Mouse (Mus musculus): ENCODE measurements around the gene C2. TPM values are rescaled to one million over a fixed set of nuclear protein-coding genes. Genes with fewer than 3 reads are reported as not detected.

C2 gene
- polyA plus RNA-seq, 1 experiment from 2014 or later = 6.2 TPM

- Histone ChIP-seq H3K9me3 (no peaks in the 10 kb centered on the region), H3K27me3 (replicated peaks) (no peaks in the 10 kb centered on the region), H3K4me3 (replicated peaks) (peak within 1 kb of the TSS; percentile 82), H3K9ac (peak within 1 kb of the TSS; percentile 58), H3K4me1 (peaks cover 10% of the 10 kb centered on the region), H3K4me2 (peak within 1 kb of the TSS; percentile 94), H3K27ac (0 out of 2 replicates have a peak within 1 kb of the TSS, but pooled peaks have one; percentile 48), H3K36me3 (no peaks in the 10 kb centered on the region)
- WGBS = 0% methylated on average over 38 of the region's 38 CpGs
- ATAC-seq (ENCODE audit: insufficient read depth, low FRiP score, low read depth) = peak; percentile 96
Measured at GRCm38 (mm10) chr17:34931061-34931734, 33.1 kb upstream of the C2 start, which contains the start of gene Neu1. TSS of gene Neu1 (plus strand) at chr17:34931253.

GRCm38 (mm10) chr17:34928841-34929240 is 30.8 kb upstream of the C2 start:
- H3K27ac ChIP-seq = no peak overlapping the region
- no peaks in the 10 kb centered on the region for H3K27me3 ChIP-seq (replicated peaks)
- WGBS = 52% methylated on average over 4 of the region's 4 CpGs
- ATAC-seq (ENCODE audit: insufficient read depth, low FRiP score, low read depth) = no peak
- no peak overlapping the region for H3K4me3 ChIP-seq (replicated peaks)
- H3K4me2 ChIP-seq = no peak overlapping the region
- H3K4me1 ChIP-seq = peaks cover 10% of the 10 kb centered on the region
- H3K9me3 ChIP-seq = no peaks in the 10 kb centered on the region
- H3K9ac ChIP-seq = no peak overlapping the region
- H3K36me3 ChIP-seq = no peaks in the 10 kb centered on the region

GRCm38 (mm10) chr17:34927306-34928019 is 29.4 kb upstream of the C2 start:
- Histone ChIP-seq H3K36me3 (no peaks in the 10 kb centered on the region), H3K4me2 (no peak overlapping the region), H3K9me3 (no peaks in the 10 kb centered on the region), H3K4me3 (replicated peaks) (no peak overlapping the region), H3K9ac (no peak overlapping the region), H3K27me3 (replicated peaks) (no peaks in the 10 kb centered on the region), H3K27ac (no peak overlapping the region), H3K4me1 (peaks cover 10% of the 10 kb centered on the region)
- 83% methylated on average over 18 of the region's 18 CpGs for WGBS
- ATAC-seq (ENCODE audit: insufficient read depth, low FRiP score, low read depth) = no peak

GRCm38 (mm10) chr17:34924258-34924657 is 26.2 kb upstream of the C2 start:
- H3K4me1 ChIP-seq = no peaks in the 10 kb centered on the region
- no peaks in the 10 kb centered on the region for H3K9me3 ChIP-seq
- no peak overlapping the region for H3K4me3 ChIP-seq (replicated peaks)
- ATAC-seq (ENCODE audit: insufficient read depth, low FRiP score, low read depth) = no peak
- no peak overlapping the region for H3K9ac ChIP-seq
- no peaks in the 10 kb centered on the region for H3K27me3 ChIP-seq (replicated peaks)
- H3K4me2 ChIP-seq = no peak overlapping the region
- H3K27ac ChIP-seq = no peak overlapping the region
- WGBS = 66% methylated on average over 5 of the region's 5 CpGs
- H3K36me3 ChIP-seq = no peaks in the 10 kb centered on the region

- no peak for ATAC-seq (ENCODE audit: insufficient read depth, low FRiP score, low read depth)
- H3K4me1 ChIP-seq = no peaks in the 10 kb centered on the region
- H3K4me3 ChIP-seq (replicated peaks) = no peak overlapping the region
- no peak overlapping the region for H3K27ac ChIP-seq
- H3K4me2 ChIP-seq = no peak overlapping the region
- no peaks in the 10 kb centered on the region for H3K36me3 ChIP-seq
- H3K27me3 ChIP-seq (replicated peaks) = no peaks in the 10 kb centered on the region
- H3K9me3 ChIP-seq = no peaks in the 10 kb centered on the region
- H3K9ac ChIP-seq = no peak overlapping the region
- 48% methylated on average over 6 of the region's 6 CpGs for WGBS
Measured at GRCm38 (mm10) chr17:34922939-34923338, 24.9 kb upstream of the C2 start.

- Histone ChIP-seq H3K4me3 (replicated peaks) (no peak overlapping the region), H3K4me2 (no peak overlapping the region), H3K27ac (no peak overlapping the region), H3K9me3 (no peaks in the 10 kb centered on the region), H3K9ac (no peak overlapping the region), H3K4me1 (no peaks in the 10 kb centered on the region; the same call in 1 of the 2 replicates), H3K27me3 (replicated peaks) (no peaks in the 10 kb centered on the region), H3K36me3 (peaks cover 15% of the 10 kb centered on the region)
- WGBS = 74% methylated on average over 9 of the region's 9 CpGs
- no peak for ATAC-seq (ENCODE audit: insufficient read depth, low FRiP score, low read depth)
Measured at GRCm38 (mm10) chr17:34917188-34917587, 19.1 kb upstream of the C2 start.

- Histone ChIP-seq H3K27me3 (replicated peaks) (no peaks in the 10 kb centered on the region), H3K4me2 (no peak overlapping the region), H3K4me3 (replicated peaks) (no peak overlapping the region), H3K27ac (no peak overlapping the region), H3K9ac (no peak overlapping the region), H3K36me3 (peaks cover 23% of the 10 kb centered on the region), H3K9me3 (no peaks in the 10 kb centered on the region), H3K4me1 (no peaks in the 10 kb centered on the region; the same call in 1 of the 2 replicates)
- no peak for ATAC-seq (ENCODE audit: insufficient read depth, low FRiP score, low read depth)
- 83% methylated on average over 5 of the region's 5 CpGs for WGBS
Measured at GRCm38 (mm10) chr17:34916316-34916715, 18.3 kb upstream of the C2 start.

- Histone ChIP-seq H3K27ac (peak overlapping the region; percentile 54; the same call in 1 of the 2 replicates), H3K4me2 (peak overlapping the region; percentile 38), H3K4me3 (replicated peaks) (no peak overlapping the region), H3K27me3 (replicated peaks) (no peaks in the 10 kb centered on the region), H3K4me1 (no peaks in the 10 kb centered on the region; the same call in 1 of the 2 replicates), H3K9me3 (no peaks in the 10 kb centered on the region), H3K9ac (no peak overlapping the region), H3K36me3 (peaks cover 32% of the 10 kb centered on the region)
- ATAC-seq (ENCODE audit: insufficient read depth, low FRiP score, low read depth) = peak; percentile 44; the same call in 1 of the 2 replicates
- 17% methylated on average over 11 of the region's 11 CpGs for WGBS
Measured at GRCm38 (mm10) chr17:34915410-34915831, 17.4 kb upstream of the C2 start.

- H3K36me3 ChIP-seq = peaks cover 46% of the 10 kb centered on the region
- peak; percentile 17; the same call in 1 of the 2 replicates for ATAC-seq (ENCODE audit: insufficient read depth, low FRiP score, low read depth)
- peak within 1 kb of the TSS; percentile 54; the same call in 1 of the 2 replicates for H3K27ac ChIP-seq
- WGBS = 35% methylated on average over 18 of the region's 18 CpGs
- H3K4me2 ChIP-seq = peak within 1 kb of the TSS; percentile 38
- H3K27me3 ChIP-seq (replicated peaks) = no peaks in the 10 kb centered on the region
- no peak within 1 kb of the TSS for H3K9ac ChIP-seq
- H3K9me3 ChIP-seq = no peaks in the 10 kb centered on the region
- H3K4me1 ChIP-seq = no peaks in the 10 kb centered on the region; the same call in 1 of the 2 replicates
- peak within 1 kb of the TSS; percentile 19; the same call in 1 of the 2 replicates for H3K4me3 ChIP-seq (replicated peaks)
Measured at GRCm38 (mm10) chr17:34913930-34914665, 16.0 kb upstream of the C2 start, which contains the start of gene Slc44a4. TSS of gene Slc44a4 (plus strand) at chr17:34914466.

GRCm38 (mm10) chr17:34911945-34912351 is 13.9 kb upstream of the C2 start:
- WGBS = 46% methylated on average over 5 of the region's 5 CpGs
- no peak overlapping the region for H3K4me2 ChIP-seq
- ATAC-seq (ENCODE audit: insufficient read depth, low FRiP score, low read depth) = peak; percentile 50
- no peak overlapping the region for H3K27ac ChIP-seq
- H3K4me3 ChIP-seq (replicated peaks) = no peak overlapping the region
- H3K27me3 ChIP-seq (replicated peaks) = no peaks in the 10 kb centered on the region
- H3K4me1 ChIP-seq = no peaks in the 10 kb centered on the region; the same call in 1 of the 2 replicates
- H3K9ac ChIP-seq = no peak overlapping the region
- H3K9me3 ChIP-seq = no peaks in the 10 kb centered on the region
- H3K36me3 ChIP-seq = peaks cover 66% of the 10 kb centered on the region

GRCm38 (mm10) chr17:34910982-34911381 is 12.9 kb upstream of the C2 start:
- no peak overlapping the region for H3K9ac ChIP-seq
- H3K4me2 ChIP-seq = no peak overlapping the region

More at GRCm38 (mm10) chr17:34910982-34911381, 12.9 kb upstream of the C2 start:
- Histone ChIP-seq H3K4me3 (replicated peaks) (no peak overlapping the region), H3K27me3 (replicated peaks) (no peaks in the 10 kb centered on the region), H3K27ac (no peak overlapping the region), H3K4me1 (no peaks in the 10 kb centered on the region; the same call in 1 of the 2 replicates), H3K36me3 (peaks cover 76% of the 10 kb centered on the region), H3K9me3 (no peaks in the 10 kb centered on the region)
- 84% methylated on average over 10 of the region's 10 CpGs for WGBS
- ATAC-seq (ENCODE audit: insufficient read depth, low FRiP score, low read depth) = no peak
